Mouse (Mus musculus): ENCODE measurements around the gene Ubald1.

Ubald1 gene

DNA sequence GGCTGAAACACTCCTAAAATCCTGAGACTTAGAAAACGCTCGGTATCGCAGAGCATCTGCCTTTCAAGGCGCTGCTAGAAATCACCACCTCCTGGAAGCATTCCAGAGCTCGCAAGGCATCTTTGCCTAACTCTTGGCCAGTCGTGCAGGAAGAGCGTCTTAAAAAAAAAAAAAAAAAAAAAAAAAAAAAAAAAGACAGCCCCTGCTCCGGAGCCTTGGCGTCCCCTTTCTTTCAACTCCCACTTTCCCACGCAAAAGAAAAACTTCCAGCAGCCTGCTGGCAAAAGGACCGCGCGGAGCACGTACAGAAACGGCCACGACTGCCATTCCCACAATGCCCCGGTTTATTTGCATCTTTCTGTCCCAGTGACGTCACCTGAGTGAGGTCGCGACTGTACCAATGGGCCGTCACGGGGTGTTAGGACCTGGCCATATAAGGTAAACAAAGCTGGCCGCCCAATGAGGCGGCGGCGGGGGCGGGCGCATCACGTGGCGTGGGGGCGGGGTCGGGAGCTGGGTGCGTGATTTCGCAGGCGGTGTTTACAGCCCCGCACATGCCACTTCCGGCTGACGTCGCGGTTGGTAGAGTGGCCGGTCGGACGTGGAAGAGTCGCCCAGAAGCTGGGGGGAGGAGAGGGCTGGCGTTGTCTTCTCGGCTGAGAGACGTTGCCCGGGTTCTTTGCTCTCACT lies at the start of gene Ubald1:
Gene Ubald1, minus strand, starts transcription at position 180 of the 690 bp plus-strand sequence.
- peak; percentile 100 for DNase-seq

DNA sequence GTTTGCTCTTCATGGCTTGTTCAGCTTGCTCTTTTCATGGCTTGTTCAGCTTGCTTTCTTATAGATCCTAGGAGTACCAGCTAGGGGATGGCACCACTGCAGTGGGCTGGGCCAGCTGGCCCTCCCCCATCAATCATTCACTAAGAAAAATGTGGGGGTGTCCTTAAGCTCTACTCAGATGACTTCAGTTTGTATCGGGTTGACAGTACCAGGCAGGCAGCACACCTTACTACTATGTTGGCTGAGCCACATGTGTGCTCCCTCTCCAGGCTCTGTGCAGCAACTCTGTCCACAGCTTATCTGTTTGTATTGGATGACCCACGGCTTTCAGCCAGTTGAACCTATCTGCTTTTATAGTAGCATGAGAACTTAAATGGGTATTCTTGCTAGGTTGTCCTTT lies 48.4 kb upstream of the Ubald1 start:
- DNase-seq, result no peak

DNA sequence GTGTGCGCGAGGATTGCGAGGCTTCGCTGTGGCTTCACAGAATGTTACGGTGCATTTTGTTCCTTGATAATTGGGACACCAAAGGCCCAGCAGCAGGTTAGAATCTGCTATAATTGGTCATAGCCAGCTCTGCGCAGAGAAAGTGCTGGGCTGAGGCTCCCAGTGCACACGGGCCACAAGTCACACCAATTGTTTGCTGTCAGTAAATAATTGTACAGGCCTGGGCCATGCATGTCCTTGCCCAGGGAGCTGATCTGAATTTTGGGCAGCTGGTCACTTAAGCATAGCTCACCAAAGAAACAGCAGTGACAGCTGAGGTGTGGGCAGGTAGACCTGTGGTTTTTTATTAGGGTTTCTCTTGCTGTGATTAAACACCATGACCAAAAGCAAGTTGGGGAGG lies 47.9 kb upstream of the Ubald1 start:
- no peak for DNase-seq

DNA sequence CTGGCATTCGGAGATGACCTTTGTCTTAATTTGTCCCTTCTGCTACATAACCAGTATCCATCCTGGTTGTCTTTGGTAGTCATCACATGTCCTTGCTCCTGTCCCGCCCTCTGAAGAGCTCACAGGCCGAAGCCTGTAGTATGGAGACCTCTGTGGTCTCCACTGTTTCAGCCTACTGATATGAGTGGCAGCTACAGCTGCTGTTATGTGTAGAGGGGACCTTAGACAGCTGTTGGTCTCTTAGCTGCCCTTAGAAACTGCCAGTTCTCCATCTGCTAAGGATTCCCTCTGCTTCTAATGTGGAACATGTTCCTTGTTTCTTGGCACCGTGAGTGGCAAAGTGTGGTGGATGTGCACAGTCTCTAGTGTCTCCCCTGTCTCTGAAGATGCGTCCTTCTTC lies 43.9 kb upstream of the Ubald1 start:
- DNase-seq, result no peak

DNA sequence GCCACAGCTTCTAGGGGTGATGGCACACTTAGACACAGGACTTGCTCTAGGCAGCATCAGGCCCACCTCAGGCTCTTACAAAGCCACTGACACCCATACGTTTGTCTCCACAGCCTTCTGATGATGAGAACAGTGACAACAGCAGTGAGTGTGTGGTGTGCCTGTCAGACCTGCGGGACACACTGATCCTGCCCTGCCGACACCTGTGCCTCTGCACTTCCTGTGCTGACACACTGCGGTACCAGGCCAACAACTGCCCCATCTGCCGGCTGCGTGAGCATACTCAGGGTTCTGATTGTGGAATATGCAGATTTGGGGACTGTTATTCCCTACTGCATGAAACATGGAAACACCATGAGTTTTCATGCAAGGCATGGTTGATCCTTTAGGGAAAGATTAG lies 42.4 kb upstream of the Ubald1 start:
- no peak for DNase-seq

DNA sequence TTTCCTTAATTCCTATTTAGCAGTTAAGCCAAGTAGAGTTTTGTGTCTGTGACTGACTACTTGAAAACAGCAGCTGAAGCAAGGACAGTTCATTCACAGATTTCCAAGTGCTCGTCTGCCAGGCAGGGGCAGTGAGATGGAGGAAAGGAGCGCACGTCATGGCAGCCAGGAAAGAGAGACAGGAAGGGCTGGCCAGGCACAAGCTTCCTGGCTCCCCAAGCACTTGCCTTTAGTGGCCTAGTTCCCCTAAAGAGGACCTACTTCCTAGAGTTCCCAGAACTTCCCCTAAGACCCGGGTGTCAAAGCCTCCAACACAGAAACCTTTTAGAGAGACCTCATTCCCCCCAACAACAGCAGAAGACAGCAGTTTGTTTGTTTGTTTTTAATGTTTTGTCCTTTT lies 40.4 kb upstream of the Ubald1 start:
- DNase-seq, result no peak

DNA sequence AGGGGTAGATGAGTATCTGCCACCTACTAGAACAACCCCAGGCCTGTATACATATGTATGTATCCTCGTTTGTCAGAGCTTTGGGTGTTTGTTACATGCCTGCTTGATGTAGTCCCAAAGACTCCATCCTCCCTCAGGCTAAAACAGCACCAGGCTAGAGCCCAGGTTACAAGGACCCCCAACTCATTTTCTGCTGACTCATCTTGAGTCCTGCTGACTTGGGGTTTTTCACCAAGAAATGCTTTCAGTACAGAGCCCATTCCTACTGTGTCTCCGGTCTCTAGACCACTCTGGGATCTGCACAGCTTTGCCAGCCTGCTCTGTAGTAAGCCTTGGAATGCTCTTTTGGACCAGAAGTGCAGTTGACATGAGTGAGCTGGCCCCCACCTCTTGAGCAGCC lies 36.5 kb upstream of the Ubald1 start:
- DNase-seq, result no peak

DNA sequence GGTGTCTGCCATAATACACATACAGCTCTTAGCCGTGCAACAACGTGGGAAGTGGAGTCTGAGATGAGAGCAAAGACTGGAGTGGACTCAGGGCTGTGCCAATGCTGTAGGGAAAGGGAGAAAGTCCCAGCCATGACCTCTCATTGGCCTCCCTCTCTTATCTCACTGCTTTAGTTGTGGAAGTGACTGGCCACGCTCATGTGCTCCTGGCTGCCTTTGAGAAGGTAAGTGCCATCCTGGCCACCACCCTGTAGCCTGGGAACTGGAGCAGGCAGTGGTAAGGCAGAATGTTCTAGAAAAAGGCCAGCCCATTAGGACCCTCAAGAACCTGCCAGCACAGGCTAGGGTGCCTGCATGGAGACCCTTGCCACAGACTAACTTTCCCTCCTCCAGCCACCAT lies 35.8 kb upstream of the Ubald1 start:
- no peak for DNase-seq

DNA sequence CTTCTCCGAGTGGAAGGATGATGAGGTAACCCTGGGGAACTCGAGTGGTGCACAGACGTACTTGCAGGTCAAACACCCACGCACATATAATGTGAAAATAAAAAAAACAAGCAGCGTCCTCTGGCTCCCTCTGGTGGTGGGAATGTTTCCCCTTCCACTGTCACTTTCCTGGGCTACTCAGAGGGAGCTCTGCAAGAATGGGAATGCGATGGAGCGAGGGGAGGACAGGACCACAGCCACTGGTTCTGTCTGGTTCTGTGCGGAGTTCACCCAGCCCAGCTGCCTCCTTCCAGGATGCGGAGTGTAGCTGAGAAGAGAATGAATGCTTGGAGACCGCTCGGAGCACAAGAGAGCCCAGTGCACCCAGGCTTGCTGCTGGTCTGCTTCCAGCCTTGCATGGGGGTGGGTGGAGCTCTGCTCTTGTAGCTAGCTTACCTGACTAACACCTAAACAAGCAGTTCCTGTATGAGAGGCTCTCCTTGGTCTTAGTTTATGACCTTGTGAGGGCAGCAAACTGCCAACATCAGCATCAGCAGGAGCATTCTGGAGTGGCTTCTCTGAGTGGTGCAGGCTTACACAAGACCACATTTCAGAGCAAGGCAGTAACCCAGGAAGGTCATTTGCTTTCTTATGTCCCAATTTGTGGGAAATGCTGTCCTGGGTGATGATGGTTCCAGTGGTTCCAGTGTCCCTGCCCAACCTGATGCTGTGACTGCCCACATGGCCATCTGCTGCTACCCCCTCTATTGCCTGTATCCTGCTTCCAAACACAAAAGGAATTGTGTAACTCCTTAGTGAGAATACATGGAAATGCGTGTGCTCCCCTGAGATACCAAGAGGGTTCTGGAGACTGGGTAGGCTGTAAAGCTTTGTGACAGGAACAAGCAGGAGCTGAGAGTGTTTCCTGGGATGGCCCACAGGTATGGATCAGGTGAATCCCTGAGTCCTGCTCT lies 33.9 kb upstream of the Ubald1 start:
- peak; percentile 90 for DNase-seq

DNA sequence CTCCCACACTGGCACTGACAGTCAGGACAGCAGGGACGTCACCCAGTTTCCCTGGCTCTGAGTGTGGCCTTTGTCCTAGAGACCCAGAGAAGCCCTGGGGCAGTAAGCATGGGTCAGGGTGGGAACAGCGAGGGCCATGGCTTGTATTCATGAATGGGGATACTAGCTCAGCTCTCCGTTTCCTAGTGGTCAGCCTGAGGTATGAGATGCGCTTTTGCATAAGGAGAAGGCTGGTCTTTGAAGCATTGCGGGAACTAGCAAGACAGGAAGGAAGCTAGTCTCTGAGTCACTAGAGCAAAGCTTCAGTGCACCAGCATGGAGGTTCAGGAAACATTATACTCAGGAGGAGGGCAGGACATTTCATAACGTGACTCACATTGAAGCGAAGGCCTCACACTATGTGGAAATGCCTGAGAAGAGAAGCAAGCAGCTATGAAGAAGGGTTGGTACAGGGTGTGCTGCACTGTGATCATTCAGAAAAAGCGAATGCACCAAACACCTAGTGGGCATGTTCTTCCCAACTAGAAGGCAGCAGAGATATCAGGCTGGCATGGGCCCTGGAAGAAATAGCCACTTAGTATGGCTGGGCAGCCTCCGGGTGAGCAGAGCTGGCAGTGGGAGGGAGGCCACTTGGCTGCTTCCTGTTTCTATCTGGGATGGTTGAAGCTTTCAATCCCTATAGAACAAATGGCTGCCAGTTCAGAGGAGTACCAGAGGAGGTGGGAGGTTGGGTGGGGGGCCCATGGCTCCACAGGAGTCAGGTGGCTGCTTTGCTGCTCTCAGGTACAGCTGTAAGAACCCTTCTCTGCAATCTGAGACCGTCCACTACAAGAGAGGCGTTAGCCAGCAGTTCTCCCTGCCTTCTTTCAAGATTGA lies 33.0 kb upstream of the Ubald1 start:
- no peak for DNase-seq

DNA sequence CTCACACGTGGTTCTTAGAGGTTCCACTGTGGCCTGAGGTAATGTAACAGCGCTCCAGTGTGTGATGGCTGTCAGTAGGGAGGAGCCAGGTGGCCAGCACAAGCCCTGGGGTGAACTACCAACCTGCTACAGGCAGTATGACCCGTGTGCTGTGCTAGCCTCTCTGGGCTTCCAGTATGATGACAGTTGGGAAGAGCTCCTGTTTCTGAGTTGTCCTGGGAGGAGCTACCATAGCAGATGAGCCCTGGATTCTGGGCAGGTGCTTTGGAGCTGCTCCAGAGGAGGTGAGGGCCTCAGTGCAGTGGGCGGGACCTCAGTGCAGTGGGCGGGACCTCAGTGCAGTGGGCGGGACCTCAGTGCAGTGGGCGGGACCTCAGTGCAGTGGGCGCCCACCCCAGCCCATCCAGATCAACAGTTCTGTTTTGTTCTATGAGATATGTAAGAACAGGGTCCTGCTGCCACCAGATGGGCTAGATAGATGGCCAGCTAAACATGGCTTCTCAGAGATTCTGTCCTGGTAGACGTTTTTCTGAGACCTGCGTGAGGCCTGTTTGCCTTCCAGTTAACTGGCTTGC lies 32.0 kb upstream of the Ubald1 start:
- no peak for DNase-seq

DNA sequence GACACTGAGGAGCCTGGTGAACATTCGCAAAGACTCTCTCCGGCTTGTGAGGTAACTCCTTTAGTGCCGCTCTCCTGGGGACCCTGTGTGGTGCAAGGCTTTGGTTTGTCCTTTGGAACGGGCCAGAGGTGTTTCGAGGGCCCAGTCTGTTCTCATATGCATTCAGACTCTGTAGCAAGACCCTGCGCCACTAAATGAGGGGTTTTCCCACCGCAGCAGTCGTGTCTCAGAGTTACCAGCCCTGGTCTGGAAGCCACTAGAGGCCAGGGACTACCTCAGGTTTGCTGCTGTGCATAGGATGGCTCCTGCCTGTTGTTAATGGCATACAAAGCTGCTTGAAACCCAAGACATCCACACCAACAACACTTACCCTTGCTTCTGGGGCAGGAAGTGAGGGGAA lies 30.6 kb upstream of the Ubald1 start:
- no peak for DNase-seq

DNA sequence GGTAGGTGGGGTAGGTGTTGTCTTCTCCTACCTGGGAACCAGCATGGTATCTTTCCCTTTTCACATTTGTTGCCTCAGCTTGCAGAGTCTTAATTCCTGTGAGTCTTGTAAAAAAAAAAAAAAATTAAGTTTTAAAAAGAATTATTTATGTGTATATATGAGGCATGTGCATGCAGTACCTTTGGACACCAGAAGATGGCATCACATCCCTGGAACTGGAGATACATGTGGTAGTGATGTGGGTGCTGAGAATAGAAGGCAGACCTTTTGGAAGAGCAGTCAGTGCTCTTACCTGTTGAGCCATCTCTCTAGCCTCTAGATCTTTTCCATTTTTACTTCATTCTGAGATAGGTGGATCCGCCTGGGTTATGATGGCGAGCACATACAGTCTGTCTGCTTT lies 29.6 kb upstream of the Ubald1 start:
- no peak for DNase-seq

DNA sequence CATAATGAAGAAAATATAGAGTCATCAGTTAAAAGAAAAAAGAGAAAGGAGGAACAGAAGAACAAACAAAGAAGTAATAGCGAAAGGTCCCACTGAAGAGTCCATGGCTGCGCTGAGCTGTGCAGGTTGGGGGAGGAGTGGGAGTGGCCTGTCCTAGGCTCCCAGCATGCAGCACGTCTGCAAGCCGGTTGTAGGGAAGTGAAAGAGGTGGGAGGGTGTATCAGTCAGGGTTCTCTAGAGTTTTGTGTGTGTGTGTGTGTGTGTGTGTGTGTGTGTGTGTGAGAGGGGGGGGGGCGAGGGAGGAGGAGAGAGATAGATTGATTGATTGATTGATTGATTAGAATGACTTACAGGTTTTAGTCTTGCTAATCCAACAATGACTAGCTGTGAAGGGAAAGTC lies 27.9 kb upstream of the Ubald1 start:
- no peak for DNase-seq

DNA sequence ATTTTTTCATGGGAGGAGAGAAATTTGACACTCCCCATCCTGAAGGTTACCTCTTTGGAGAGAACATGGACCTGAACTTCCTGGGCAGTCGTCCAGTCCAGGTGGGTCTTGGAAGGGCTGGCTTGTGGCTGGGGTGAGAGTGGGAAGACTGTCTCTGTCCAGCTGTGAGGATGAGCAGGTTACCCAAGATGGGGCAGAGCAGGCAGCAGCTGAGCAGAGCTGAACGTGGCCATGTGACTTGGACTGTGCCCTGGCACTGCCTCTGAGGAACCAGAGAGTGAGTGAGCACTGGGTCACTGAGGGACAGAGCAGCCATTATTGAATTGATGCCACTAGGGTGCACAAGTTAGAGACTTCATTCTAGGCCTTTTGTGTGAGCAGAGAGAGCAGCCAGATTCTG lies 27.3 kb upstream of the Ubald1 start:
- no peak for DNase-seq

DNA sequence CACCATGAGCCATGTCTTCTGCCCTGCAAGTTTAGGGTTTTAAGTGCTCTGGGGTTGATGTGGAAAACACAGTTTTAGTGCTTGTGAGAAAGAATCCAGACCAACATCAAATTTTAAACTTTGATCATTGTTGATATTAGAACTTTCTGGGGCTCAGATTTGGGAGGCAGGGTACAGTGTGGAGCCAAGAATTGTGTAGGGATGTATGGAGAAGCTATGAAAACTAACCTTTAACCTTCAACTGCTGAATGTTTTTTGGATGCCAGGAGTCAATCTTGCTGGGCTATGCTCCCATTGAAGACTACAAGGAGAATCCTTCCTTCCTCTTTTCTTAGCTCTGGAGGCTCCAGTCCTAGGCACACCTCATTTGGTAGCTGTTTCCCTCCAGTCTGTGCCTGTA lies 26.4 kb upstream of the Ubald1 start:
- no peak for DNase-seq

DNA sequence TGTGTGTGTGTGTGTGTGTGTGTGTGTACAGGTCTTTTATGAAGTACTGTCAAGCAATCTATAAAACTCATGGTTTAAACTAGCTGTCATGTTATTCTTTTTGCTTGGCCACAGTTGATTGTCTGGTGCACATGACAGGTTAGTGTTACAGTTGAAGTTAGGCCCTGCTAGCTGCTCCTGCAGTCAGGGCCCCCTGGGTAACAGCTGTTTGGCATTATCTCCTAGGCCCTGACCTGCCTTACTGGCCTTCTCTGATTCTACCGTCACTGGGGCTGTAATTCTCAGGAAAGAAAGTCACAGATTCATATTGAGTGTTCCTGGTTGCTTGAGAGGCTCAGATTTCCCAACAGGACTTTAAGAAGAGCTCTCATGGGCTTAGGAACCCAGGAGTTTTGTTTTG lies 25.5 kb upstream of the Ubald1 start:
- DNase-seq, result no peak

DNA sequence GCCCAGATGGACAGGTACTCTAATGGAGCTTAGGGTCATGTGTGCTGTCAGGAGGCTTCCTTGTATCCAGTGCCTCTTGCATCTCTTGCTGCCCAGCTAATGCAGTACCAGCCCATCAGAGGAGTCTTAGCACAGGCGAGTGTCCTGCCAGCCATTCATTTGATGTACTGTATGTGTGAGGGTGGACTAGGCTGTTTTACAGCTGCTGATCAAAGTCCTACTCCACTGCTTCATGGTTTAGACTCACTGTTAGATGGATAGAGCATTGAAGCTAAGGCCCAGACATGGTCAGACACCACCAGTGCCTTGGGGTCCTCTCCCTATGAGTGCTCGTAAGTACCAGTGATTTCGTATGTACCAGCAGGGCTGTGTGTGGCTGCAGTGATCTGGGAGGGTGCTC lies 24.8 kb upstream of the Ubald1 start:
- no peak for DNase-seq

DNA sequence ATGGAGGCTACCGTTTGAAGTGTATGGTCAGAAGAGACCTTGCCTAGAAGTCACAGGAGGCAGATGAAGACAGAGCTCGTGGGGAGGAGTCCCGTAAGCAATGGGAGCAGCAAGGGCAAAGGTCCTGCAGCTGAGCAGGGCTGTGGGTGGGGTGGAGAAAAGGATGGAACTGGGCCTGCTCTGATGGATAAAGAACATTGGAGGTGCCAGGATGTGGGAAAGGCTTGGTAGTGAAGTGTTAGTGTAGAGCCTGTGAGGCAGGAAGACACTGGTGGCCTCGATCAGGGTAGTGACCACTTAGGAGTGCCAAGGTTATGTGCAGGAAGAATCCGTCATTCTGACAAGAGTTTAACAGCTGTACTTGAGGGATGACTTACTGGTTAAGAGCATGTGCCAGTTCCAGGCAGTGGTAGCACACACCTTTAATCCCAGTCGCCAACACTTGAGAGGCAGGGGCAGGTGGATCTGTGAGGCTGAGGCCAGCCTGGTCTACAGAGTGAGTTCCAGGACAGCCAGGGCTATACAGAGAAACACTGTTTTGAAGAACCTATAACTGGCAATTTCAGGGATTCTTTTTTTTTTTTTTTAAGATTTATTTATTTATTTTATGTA lies 23.5 kb upstream of the Ubald1 start:
- DNase-seq, result no peak

DNA sequence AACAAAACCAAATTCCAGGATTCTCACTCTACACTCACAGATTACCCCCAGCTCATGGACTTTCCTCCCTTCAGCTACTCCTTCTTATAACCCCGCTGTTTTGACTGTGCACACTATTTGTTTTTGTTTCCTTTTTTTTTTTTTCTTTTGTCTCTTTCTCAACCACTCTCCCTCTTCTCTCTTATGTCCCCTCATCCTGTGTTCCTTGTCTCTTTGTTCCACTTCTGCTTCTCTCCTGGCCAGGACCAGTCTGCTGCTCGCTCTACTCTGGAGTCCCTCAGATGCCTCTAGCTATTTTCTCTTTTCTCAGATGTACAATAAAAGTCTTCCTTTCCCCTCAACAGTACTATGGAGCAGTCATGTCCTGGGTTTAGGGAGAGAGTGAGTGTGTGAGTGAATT lies 22.3 kb upstream of the Ubald1 start:
- DNase-seq, result no peak

DNA sequence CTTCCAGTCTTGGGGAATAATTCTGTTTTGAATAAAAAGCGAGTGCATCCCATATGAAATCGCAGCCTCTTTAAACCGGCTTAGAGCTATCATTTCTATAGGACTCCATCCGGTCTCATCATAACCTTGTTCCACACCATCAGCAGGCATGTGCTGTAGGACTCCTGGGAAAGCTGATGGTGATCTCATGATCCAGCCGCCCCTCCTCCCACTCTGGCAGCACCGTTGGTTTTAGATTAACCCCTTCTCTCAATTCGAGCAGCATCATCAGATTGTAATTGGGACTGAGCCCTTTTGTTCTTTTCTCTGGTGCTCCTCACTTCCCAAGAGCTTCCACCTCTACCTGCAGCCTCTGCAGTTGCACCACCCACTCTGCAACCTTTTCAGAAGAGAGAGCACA lies 21.1 kb upstream of the Ubald1 start:
- DNase-seq, result no peak

DNA sequence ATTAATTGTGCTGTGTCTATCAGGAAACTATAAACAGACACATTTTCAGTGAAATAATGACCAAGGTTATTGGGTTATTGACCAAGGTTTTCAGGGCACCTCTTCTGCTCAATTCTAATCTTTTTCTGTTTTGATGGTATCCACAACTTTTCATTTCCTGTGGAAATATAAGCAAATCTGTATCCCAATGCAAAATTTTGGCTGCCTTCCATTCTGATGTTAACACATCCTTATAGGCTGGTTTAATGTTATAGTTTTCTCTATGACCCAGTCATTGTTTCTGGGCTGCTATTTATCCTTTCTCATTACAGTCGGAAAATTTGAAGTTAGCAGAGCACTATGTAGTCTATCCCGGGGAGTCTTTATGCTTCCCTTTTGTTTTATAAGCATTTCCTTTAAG lies 19.6 kb upstream of the Ubald1 start:
- DNase-seq, result no peak

DNA sequence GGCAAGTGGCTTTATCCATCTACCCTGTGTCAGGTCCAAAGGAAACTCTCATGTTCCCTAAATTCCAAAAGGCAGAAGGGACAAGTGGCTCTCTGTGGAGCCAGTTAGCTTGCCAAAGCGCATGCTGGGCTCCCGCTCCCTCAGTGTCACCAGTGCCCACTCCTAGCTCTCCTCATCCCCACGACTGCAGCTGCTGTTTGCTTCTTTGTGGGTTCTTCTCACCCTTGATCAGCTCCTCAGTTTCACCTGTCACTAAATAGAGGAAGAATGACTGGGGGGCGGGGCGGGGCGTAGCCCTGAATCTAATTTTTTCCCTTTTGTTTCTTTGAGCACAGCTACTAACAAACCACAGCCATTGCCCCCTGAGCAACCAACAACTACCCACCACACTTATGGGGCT lies 18.8 kb upstream of the Ubald1 start:
- no peak for DNase-seq

All from cerebellum, adult 9-10 months (tissue).